Comparison of ENCODE assay signal across 11 mouse cellular contexts in the genomic region with DNA sequence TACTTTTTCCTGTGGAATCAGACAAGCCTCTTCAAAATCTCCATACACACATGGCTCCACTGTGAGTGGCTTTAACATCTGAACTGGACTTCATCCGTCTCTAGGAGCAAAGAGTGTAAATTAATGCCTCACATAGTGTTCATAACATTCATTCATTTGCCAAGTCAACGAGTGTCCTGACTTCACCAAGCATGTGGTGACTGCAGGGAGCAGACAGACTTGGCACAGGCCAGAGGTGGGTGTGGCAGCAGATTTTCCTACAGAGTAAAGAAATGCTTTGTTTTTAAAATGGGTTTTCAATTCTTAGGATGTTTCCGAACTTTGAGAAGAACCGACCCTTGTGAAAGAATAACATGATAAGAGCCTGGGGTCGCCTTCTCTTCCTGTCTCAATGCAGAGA.
DNase-seq lines count a peak whose midpoint lies in the region; ATAC-seq and TF ChIP-seq lines count a peak whose summit lies in the region.
"Had no signal": no experiment of that assay in that cellular context is flagged by ENCODE, and none has a peak within 500 bp of the region (broad histone marks: within the 10 kb centered on the region; RNA-seq: fewer than 3 reads in every experiment).

No protein-coding gene starts in this region.

- H3K36me3 ChIP-seq in midbrain, embryonic 13.5 days: no peaks in the 10 kb centered on the region
- no peaks in the 10 kb centered on the region for H3K36me3 ChIP-seq in hindbrain, embryonic 12.5 days
- H3K36me3 ChIP-seq: heart, embryonic 15.5 days had no signal

- no peak overlapping the region for H3K4me2 ChIP-seq in midbrain, embryonic 13.5 days (replicated peaks)
- no peak overlapping the region for H3K4me2 ChIP-seq in hindbrain, embryonic 12.5 days (replicated peaks)
- H3K4me2 ChIP-seq: heart, embryonic 15.5 days; liver, embryonic 11.5 days had no signal

- H3K9me3 ChIP-seq in midbrain, embryonic 13.5 days: no peaks in the 10 kb centered on the region
- no peaks in the 10 kb centered on the region for H3K9me3 ChIP-seq in hindbrain, embryonic 12.5 days (replicated peaks)
- H3K9me3 ChIP-seq: heart, embryonic 15.5 days had no signal

- intact Hi-C loops in gastrocnemius, adult 2 months (cut with DNase I): no loop called here
- intact Hi-C loops in left cerebral cortex, postnatal 4 days (cut with DNase I): no loop called here

- no peak for ATAC-seq in midbrain, embryonic 13.5 days
- no peak for ATAC-seq in hindbrain, embryonic 12.5 days (ENCODE audit: low FRiP score)
- ATAC-seq: hindbrain, postnatal 0 days had no signal

- H3K27me3 ChIP-seq in midbrain, embryonic 13.5 days: no peaks in the 10 kb centered on the region
- H3K27me3 ChIP-seq in hindbrain, embryonic 12.5 days: no peaks in the 10 kb centered on the region
- H3K27me3 ChIP-seq: heart, embryonic 15.5 days had no signal

- peaks cover 13% of the 10 kb centered on the region for H3K4me1 ChIP-seq in midbrain, embryonic 13.5 days (replicated peaks)
- peaks cover 7% of the 10 kb centered on the region for H3K4me1 ChIP-seq in hindbrain, embryonic 12.5 days

- no peak for TF ChIP-seq CTCF in gastrocnemius, adult 2 months (IDR thresholded peaks at IDR 0.05)

- peak; percentile 42 for DNase-seq in gastrocnemius, adult 2 months
- no peak for DNase-seq in gastrocnemius, adult 8-10 months (ENCODE audit: low spot score in 2 of 2)
- peak; percentile 42 for DNase-seq in left cerebral cortex, postnatal 4 days
- DNase-seq in left cerebral cortex, adult 9 months (ENCODE audit: low spot score in 2 of 2): no peak
- peak; percentile 51 to 70 for DNase-seq in cerebellum, postnatal 10 days
- DNase-seq in lung, postnatal 36 days: peak; percentile 28

- H3K9ac ChIP-seq in midbrain, embryonic 13.5 days (replicated peaks): no peak overlapping the region
- H3K9ac ChIP-seq in hindbrain, embryonic 12.5 days: no peak overlapping the region
- H3K9ac ChIP-seq: heart, embryonic 15.5 days had no signal

- WGBS in midbrain, embryonic 13.5 days: 79% methylated on average over 5 of the region's 5 CpGs
- WGBS in hindbrain, embryonic 12.5 days: 76% methylated on average over 5 of the region's 5 CpGs

- no peak overlapping the region for H3K27ac ChIP-seq in gastrocnemius, adult 2 months
- no peak overlapping the region for H3K27ac ChIP-seq in midbrain, embryonic 13.5 days
- H3K27ac ChIP-seq in hindbrain, embryonic 12.5 days: no peak overlapping the region
- H3K27ac ChIP-seq: heart, embryonic 15.5 days; hindbrain, postnatal 0 days had no signal

- H3K4me3 ChIP-seq in gastrocnemius, adult 2 months: no peak overlapping the region
- H3K4me3 ChIP-seq in midbrain, embryonic 13.5 days (replicated peaks): no peak overlapping the region
- H3K4me3 ChIP-seq in hindbrain, embryonic 12.5 days: no peak overlapping the region
- H3K4me3 ChIP-seq: heart, embryonic 15.5 days had no signal

Comparison
In these comparisons a context has a peak if more than half of its experiments do, and no peak if none do; other contexts are left out.
1. DNase-seq: peak in gastrocnemius, adult 2 months (single experiment), left cerebral cortex, postnatal 4 days (single experiment), cerebellum, postnatal 10 days (2 of 2) and lung, postnatal 36 days (single experiment); none in gastrocnemius, adult 8-10 months (0 of 2) and left cerebral cortex, adult 9 months (0 of 2).